1 mouse cellular context compared by ENCODE assay signal in the genomic region with DNA sequence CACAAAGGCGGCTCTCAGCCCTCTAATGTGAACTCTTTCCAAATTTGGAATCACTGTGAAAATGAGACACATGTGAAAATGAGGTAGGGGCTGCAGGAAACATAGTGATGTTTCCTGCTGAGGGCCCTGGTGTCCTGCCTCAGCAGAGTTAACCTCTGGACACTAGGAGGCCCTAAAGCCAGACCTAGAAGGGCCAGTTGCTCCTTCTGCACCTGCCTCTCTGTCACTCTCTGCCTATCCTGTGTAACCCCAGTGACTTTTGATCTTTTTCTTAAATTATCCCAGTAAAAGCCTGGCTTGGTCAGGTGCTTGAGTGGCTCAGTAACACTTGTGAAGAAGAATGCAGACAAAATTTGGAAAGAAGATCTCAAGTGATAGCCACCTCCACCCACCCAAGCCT.
TF ChIP-seq lines count a peak whose summit lies in the region.

No protein-coding gene starts in this region.

TF ChIP-seq in myocyte, 11 proteins besides CTCF, POLR2A, EP300 and RAD21 (continued from another document):
- peak in 2 of 3 experiments; percentile 71 to 81 for TF ChIP-seq MYOD1 (IDR thresholded peaks at IDR 0.05; ENCODE audit: control insufficient read depth in 1 of 3, insufficient read length in 2 of 3, low read depth in 2 of 3)
- TF ChIP-seq MYOG (IDR thresholded peaks at IDR 0.05; ENCODE audit: control insufficient read depth in 1 of 3, insufficient read depth in 1 of 3, insufficient read length in 2 of 3, low read depth in 2 of 3), result peak in 2 of 3 experiments; percentile 40 to 68
- TF ChIP-seq E2F4 (IDR thresholded peaks at IDR 0.05; ENCODE audit: insufficient read depth), result no peak
- no peak for TF ChIP-seq USF1 (IDR thresholded peaks at IDR 0.05; ENCODE audit: low read depth)
- no peak for TF ChIP-seq CEBPB (IDR thresholded peaks at IDR 0.05; ENCODE audit: insufficient read depth, poor library complexity, severe bottlenecking)
- peak; percentile 26 for TF ChIP-seq TCF12 (IDR thresholded peaks at IDR 0.05; ENCODE audit: insufficient read depth, poor library complexity, severe bottlenecking)
- TF ChIP-seq SRF (IDR thresholded peaks at IDR 0.05; ENCODE audit: control insufficient read depth, insufficient read length, low read depth), result no peak
